Mouse (Mus musculus) limb, embryonic 15.5 days (tissue): Measurements from ENCODE around the gene Nfxl1. TPM values are rescaled to one million over a fixed set of nuclear protein-coding genes. Genes with fewer than 3 reads are reported as not detected.

ENCODE experiments used
- ATAC-seq: fragments of 200-750 bp; cut with Nextera tagmentation; 2 replicates; pipeline ENCODE4 v1.8.0; 2017; ENCODE audit warnings: low read depth, moderate TSS enrichment; ENCODE audit not compliant: insufficient number of reproducible peaks, low FRiP score, low TSS enrichment
- H3K27ac ChIP-seq: fragments of 300-500 bp; sonication (generic); 2 replicates; pipeline ENCODE4 v1.5.1; 2015; ENCODE audit warnings: moderate library complexity, mild to moderate bottlenecking, inconsistent platforms
- H3K27me3 ChIP-seq: fragments of 300-500 bp; sonication (generic); 2 replicates; pipeline ENCODE4 v1.6.1; 2015; ENCODE audit warnings: inconsistent platforms
- H3K36me3 ChIP-seq: fragments of 300-500 bp; sonication (generic); 2 replicates; pipeline ENCODE4 v1.6.1; 2015; ENCODE audit warnings: inconsistent platforms
- H3K4me1 ChIP-seq: fragments of 300-500 bp; sonication (generic); 2 replicates; pipeline ENCODE4 v1.6.1; 2015; ENCODE audit warnings: inconsistent platforms
- H3K4me2 ChIP-seq: fragments of 300-500 bp; sonication (generic); 2 replicates; pipeline ENCODE4 v1.6.1; 2015; ENCODE audit warnings: mild to moderate bottlenecking, inconsistent platforms
- H3K4me3 ChIP-seq: fragments of 300-500 bp; sonication (generic); 2 replicates; pipeline ENCODE4 v1.5.1; 2015; ENCODE audit warnings: mild to moderate bottlenecking, inconsistent platforms
- H3K9ac ChIP-seq: fragments of 300-500 bp; sonication (generic); 2 replicates; pipeline ENCODE4 v1.6.1; 2015; ENCODE audit warnings: inconsistent platforms
- H3K9me3 ChIP-seq: fragments of 300-500 bp; sonication (generic); 2 replicates; pipeline ENCODE4 v1.6.1; 2016; ENCODE audit warnings: inconsistent platforms
- WGBS: fragments of 180-500 bp; shearing (Covaris S2); methylation state at CpG from one replicate; pipeline ENCODE4 v1.1.7; 2015; 5-methylcytosine and 5-hydroxymethylcytosine counted together
- polyA plus RNA-seq: library from polyadenylated mRNA; unstranded; fragments of >200 nt; fragmentation: Nextera tagmentation; extraction: Ambion mirVana; gene quantifications from 2 replicates; pipeline ENCODE4 v1.2.1, GENCODE M21; 2015

The Nfxl1 gene
- polyA plus RNA-seq, 1 experiment from 2014 or later = 16.6 TPM

DNA sequence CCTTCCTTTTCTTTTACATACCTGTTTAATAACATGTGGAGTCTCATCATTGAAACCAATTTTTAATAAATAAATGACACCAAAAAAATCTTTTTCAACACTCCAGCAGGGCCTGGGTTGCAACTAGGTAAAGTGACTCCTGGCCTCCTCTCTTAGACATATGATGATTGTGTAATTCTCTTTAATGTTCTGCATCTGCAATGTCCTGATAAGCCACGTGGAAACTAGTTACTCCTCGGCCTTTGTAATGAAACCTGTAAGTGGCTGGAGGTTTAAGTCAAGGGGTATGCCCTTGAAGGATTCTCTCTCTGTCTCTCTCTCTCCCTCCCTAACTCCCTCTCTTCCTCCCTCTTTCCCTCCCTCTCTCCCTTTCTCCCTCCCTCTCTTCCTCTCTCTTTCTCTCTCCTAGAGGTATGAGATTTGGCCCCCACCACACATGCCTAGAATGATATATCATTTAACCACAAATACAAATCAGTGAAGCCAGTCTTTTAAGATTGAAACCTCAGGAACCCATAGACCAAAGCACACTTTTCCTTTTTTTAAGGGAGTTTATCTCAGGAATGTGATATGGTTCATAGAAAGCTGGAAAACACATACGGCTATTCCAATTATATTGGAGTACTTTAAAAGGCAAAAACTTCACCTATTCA, 1.6 kb upstream of the Nfxl1 start:
- Histone ChIP-seq H3K9me3 (no peaks in the 10 kb centered on the region), H3K36me3 (0 out of 2 replicates have a peak, but pooled peaks cover under 1% of the 10 kb centered on the region), H3K27me3 (no peaks in the 10 kb centered on the region), H3K27ac (no peak overlapping the region), H3K4me1 (peaks cover 11% of the 10 kb centered on the region), H3K4me3 (no peak overlapping the region), H3K9ac (no peak overlapping the region), H3K4me2 (no peak overlapping the region)
- no peak for ATAC-seq
- WGBS = 70% methylated on average over 3 of the region's 3 CpGs

DNA sequence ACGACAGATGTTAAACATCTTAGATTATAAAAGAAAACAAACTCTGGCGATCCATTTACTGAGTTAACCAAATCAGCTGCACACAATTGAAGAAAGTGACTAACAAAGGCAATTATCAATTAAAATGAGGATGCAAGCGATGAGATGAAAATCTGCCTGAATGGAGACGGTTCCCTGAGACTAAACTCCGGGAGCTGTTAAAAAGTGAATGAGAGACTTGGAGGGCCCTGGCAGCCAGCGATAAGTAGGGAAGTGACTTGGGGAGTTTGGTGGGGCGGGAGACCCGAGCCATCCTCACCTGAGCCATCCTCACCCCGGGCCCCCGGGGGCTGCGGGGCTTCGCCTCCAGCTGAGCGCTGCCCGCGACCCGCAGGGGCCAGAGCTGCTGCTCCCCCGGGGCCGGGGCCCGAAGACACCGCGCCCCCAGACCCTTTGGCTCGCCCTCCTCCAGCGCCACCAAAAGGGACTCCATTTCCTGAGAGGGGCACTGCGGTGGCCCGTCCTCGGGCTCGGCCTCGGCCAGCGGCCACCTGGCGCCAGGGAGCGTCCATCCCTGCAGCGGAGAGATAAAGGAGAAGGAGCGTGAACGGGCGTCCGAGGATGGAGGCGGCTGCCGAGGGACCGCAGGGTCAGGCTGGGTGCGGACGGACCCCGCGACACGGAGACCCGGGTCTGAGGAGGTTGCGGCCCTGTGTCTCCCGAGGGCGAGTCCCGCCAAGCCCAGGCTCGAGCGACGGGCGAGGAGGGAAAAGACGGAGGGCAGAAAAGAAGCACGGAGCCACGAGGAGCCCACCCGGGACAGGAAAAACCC, 563 bp downstream of the Nfxl1 start:
- under 1% methylated on average over 57 of the region's 57 CpGs for WGBS
- H3K27ac ChIP-seq = peak overlapping the region; percentile 76

DNA sequence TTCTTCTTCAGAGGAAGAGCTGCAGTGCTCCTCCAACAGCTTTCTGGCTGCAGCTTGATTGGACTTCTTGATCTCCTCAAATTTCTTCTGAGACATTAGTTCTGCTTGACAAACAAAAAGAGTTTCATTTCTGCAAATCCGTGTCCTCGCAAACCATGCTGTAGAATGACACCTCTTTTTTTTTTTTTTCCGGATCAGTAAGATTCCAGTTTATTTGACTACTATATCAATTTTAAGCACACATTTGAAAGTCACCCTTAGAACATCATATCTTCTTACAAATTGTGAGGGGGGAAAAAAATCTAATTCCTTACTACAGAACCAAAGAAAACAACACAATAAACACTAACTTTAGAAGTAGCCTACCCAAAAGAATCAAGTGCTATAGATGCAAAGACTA, 3.2 kb downstream of the Nfxl1 start:
- WGBS = 77% methylated on average over 3 of the region's 3 CpGs
- Histone ChIP-seq H3K36me3 (peaks cover 19% of the 10 kb centered on the region), H3K9me3 (no peaks in the 10 kb centered on the region), H3K4me1 (peaks cover 6% of the 10 kb centered on the region; the same call in 1 of the 2 replicates), H3K27me3 (no peaks in the 10 kb centered on the region), H3K27ac (no peak overlapping the region), H3K9ac (no peak overlapping the region), H3K4me2 (no peak overlapping the region), H3K4me3 (no peak overlapping the region)
- ATAC-seq = no peak

More for the DNA sequence above, 563 bp downstream of the Nfxl1 start:
- peak; percentile 73 for ATAC-seq
- H3K27me3 ChIP-seq = no peaks in the 10 kb centered on the region
- peak overlapping the region; percentile 87 for H3K9ac ChIP-seq
- H3K4me3 ChIP-seq = peak overlapping the region; percentile 95
- peak overlapping the region; percentile 90 for H3K4me2 ChIP-seq
- H3K4me1 ChIP-seq = peaks cover 6% of the 10 kb centered on the region; the same call in 1 of the 2 replicates
- H3K9me3 ChIP-seq = no peaks in the 10 kb centered on the region
- peaks cover 6% of the 10 kb centered on the region; the same call in 1 of the 2 replicates for H3K36me3 ChIP-seq

DNA sequence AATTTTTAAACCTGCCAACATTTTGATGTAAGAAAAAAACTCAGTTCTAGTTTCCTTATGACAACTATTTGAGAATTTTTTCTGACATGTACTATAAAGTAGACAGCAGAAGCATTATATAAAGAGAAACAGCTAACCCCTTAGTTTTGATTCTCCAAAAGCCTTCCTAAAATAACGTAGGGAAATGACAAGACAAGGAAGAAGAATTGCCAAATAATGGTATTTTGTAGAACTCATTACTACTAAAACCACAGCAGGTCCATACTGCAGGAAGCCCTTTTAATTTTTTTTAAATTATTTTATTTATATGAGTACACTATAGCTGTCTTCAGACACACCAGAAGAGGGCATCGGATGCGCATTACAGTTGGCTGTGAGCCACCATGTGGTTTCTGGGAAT, 8.3 kb downstream of the Nfxl1 start:
- Histone ChIP-seq H3K27me3 (no peaks in the 10 kb centered on the region), H3K9ac (no peak overlapping the region), H3K9me3 (no peaks in the 10 kb centered on the region), H3K4me1 (no peaks in the 10 kb centered on the region), H3K36me3 (peaks cover 21% of the 10 kb centered on the region), H3K4me2 (no peak overlapping the region), H3K27ac (no peak overlapping the region), H3K4me3 (no peak overlapping the region)
- ATAC-seq = no peak
- 89% methylated on average over 3 of the region's 3 CpGs for WGBS

DNA sequence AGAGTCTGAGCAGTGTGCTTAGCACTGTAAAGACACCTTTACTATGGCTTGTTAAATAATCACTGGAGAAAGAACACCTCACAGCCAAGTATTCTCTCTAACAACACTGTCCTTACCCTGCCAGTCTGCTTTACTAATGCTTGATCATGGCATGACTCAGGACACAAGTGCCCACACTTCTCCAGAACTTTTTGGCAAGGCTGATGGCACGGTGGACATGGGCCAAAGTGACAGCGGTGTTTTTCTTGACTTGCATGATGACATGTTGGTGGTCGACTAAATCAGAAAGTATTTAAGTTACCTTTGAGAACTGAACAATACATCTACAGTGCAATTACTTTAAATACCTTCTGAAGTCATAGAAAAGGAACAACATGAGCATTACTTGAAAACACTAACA, 30.6 kb downstream of the Nfxl1 start:
- H3K27me3 ChIP-seq = no peaks in the 10 kb centered on the region
- H3K27ac ChIP-seq = no peak overlapping the region
- no peak overlapping the region for H3K4me3 ChIP-seq
- no peaks in the 10 kb centered on the region for H3K4me1 ChIP-seq
- H3K36me3 ChIP-seq = peaks cover 46% of the 10 kb centered on the region
- 92% methylated on average over 3 of the region's 3 CpGs for whole genome bisulfite sequencing
- no peak for ATAC-seq
- no peak overlapping the region for H3K9ac ChIP-seq
- H3K4me2 ChIP-seq = no peak overlapping the region
- no peaks in the 10 kb centered on the region for H3K9me3 ChIP-seq

DNA sequence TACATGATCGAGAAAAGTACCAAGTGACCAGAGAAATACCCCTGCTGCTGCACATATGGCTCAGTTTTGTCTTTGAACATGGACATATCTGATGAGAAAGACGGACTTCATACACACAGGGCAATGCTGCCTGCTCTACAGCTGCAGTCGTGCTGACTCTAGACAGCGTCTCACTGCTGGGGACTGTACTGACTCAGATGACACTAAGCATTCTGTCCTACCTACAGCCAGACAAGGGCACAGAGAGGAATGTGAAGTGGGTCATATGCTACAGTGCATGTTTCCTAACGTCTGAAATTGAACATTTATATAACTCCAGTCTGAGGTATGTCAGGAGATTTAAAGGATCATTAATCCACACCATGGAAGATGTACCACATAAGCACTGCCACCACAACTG, 45.7 kb downstream of the Nfxl1 start:
- Histone ChIP-seq H3K4me1 (no peaks in the 10 kb centered on the region), H3K9me3 (no peaks in the 10 kb centered on the region), H3K4me3 (no peak overlapping the region), H3K27me3 (no peaks in the 10 kb centered on the region), H3K4me2 (no peak overlapping the region), H3K9ac (no peak overlapping the region), H3K36me3 (peaks cover 39% of the 10 kb centered on the region), H3K27ac (no peak overlapping the region)
- no peak for ATAC-seq
- 86% methylated on average over 5 of the region's 5 CpGs for WGBS

DNA sequence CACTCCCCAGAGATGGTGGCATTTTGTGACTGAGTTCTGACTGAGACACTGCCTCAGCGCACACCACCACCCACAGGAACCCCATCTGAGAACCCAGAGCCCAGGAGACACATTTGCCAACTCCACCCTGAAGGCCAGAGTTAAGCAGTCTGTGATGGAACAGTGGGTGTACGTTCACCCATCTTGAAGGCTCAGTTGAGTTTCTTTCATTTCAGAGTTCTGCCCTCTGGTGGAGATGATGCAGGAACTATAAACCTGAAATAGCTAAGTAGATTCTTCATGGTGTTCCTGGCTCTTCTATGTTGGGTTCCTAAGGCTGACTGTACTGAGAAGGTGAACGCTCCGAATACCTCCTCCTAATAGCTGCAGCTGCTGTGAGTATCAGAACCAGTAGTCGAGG, 53.7 kb downstream of the Nfxl1 start:
- Histone ChIP-seq H3K4me1 (peaks cover 19% of the 10 kb centered on the region), H3K9me3 (no peaks in the 10 kb centered on the region), H3K9ac (no peak overlapping the region), H3K4me3 (no peak overlapping the region), H3K27me3 (peaks cover 35% of the 10 kb centered on the region), H3K36me3 (no peaks in the 10 kb centered on the region), H3K4me2 (no peak overlapping the region), H3K27ac (no peak overlapping the region)
- WGBS = 72% methylated on average over 5 of the region's 5 CpGs
- ATAC-seq = no peak

DNA sequence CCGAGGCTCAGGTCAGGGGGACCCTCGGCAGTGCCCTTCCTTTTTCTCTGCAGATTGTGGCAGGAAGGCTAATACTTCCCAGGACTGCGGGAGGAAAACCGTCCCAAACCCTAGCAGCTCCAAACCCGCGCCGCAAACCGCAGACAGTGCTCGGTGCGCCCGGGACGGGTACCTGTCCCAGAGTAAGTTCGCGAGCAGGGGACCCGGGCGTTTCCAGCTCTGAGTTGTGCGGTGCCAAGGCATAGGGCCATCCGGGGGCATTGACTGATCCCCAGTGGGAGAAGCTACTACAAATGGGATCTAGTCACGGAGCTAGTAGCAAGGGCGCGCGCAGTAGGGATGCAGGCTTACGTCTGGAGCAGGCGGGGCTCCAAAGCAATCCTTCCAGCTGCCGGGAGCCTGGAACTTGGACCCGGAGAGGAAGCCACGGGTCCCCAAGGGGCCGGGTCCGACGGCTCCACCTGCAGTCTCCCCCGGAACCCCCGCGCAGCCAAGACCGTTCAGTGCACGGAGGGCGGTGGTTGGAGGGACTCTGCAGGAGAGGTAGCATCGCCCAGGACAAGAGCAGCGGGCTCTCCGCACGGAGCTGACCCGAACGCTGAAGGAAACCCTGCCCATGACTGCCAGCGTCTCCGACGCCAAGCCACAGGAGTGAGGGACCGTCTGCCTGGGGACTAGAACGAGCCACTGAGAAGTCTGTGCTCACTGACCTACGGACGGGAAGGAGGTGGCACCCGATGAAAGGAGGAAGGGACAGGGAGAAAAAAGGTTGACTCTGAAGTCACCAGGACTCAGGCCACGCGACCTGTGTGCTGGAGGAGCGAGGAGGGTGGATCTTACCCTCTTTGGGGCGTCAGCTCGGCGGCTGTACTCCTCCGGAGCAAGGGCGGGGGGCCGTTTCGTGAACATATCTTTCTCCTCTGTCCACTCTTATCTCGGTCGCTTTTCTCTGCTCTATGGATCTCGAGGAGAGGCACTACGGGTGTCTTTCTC, 55.7 kb downstream of the Nfxl1 start, which contains the start of gene Corin:
Gene Corin, minus strand, starts transcription at position 943 of the 993 bp plus-strand sequence.
- no peak within 1 kb of the TSS for H3K27ac ChIP-seq
- H3K9me3 ChIP-seq = no peaks in the 10 kb centered on the region
- peaks cover 45% of the 10 kb centered on the region for H3K27me3 ChIP-seq
- H3K36me3 ChIP-seq = no peaks in the 10 kb centered on the region
- ATAC-seq = peak; percentile 46; the same call in 1 of the 2 replicates
- peaks cover 19% of the 10 kb centered on the region for H3K4me1 ChIP-seq
- peak within 1 kb of the TSS; percentile 3 for H3K9ac ChIP-seq
- peak within 1 kb of the TSS; percentile 42 for H3K4me3 ChIP-seq
- H3K4me2 ChIP-seq = peak within 1 kb of the TSS; percentile 84
- WGBS = 2% methylated on average over 64 of the region's 64 CpGs

DNA sequence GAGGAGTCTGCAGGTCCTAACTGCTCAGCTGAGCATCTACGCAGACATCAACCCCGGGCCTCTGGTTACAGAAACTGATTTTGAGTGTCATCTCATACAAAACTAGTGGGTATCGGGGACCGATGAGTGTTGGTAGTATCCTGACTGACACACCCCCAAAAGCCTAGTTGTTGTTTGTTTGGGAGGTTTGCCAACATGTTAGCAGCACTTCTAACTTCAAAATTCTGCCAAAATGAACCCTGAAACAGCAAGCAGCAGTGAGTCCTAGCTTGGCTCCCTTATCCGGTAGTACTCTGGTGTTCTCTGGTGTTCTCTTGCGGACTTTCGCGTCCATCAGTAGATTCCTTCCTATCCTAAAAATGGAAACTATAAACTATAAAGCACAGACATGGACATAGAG, 56.7 kb downstream of the Nfxl1 start:
- 0 out of 2 replicates have a peak overlapping the region, but pooled peaks have one; percentile 42 for H3K4me3 ChIP-seq
- ATAC-seq = no peak
- 60% methylated on average over 8 of the region's 8 CpGs for WGBS

DNA sequence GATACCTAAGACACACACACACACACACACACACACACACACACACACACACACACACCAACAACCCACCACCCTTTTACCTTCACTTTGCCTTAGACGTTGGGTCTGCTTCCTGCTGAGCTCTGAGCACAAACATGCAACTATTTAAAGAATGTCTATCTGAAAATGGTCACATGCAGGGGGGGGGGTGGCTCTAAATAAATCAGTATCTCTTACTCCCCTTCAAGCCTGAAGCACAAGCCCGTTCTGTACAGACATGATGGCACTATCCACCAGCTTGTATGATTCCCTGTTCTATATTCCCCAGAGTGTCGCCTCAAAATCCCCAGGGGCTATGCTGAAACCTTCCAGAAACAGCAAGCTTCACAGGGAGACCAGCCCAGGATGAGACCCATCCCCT, 57.7 kb downstream of the Nfxl1 start:
- Histone ChIP-seq H3K4me1 (peaks cover 25% of the 10 kb centered on the region), H3K9me3 (no peaks in the 10 kb centered on the region), H3K27me3 (peaks cover 58% of the 10 kb centered on the region), H3K27ac (no peak overlapping the region), H3K4me3 (no peak overlapping the region), H3K36me3 (no peaks in the 10 kb centered on the region), H3K9ac (no peak overlapping the region), H3K4me2 (no peak overlapping the region)
- WGBS = 39% methylated on average over 3 of the region's 3 CpGs
- no peak for ATAC-seq

More for the DNA sequence above, 56.7 kb downstream of the Nfxl1 start:
- Histone ChIP-seq H3K36me3 (no peaks in the 10 kb centered on the region), H3K4me2 (peak overlapping the region; percentile 84; the same call in 1 of the 2 replicates), H3K9ac (no peak overlapping the region), H3K4me1 (peaks cover 19% of the 10 kb centered on the region), H3K27me3 (peaks cover 53% of the 10 kb centered on the region), H3K27ac (no peak overlapping the region), H3K9me3 (no peaks in the 10 kb centered on the region)

DNA sequence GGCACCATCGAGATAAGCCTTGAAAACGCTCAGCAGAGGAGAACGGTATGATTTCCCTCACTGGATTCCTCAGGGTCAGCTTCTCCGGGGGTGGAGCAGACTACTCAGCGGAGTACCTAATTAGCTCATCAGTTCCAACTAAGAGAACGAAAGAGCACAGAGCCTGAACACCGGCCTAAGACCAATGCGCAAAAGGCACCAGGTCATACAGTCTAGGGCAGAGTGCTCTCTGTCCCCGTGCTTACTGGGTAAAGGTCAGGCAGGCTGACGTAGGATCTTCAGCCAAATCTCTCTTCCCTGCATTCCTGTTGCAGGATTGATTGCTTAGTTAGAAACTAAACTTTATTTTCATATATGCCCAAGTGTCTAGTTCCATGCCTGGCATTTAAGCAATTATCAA, 61.2 kb downstream of the Nfxl1 start:
- WGBS = 73% methylated on average over 10 of the region's 10 CpGs
- H3K36me3 ChIP-seq = no peaks in the 10 kb centered on the region

More for the DNA sequence above, 61.2 kb downstream of the Nfxl1 start:
- no peak overlapping the region for H3K9ac ChIP-seq
- H3K27me3 ChIP-seq = peaks cover 36% of the 10 kb centered on the region
- no peaks in the 10 kb centered on the region for H3K9me3 ChIP-seq
- H3K27ac ChIP-seq = no peak overlapping the region
- H3K4me3 ChIP-seq = no peak overlapping the region
- peaks cover 13% of the 10 kb centered on the region for H3K4me1 ChIP-seq
- no peak for ATAC-seq
- no peak overlapping the region for H3K4me2 ChIP-seq
